Mouse (Mus musculus): ENCODE results near the gene Myo3b. TPM values are rescaled to one million over a fixed set of nuclear protein-coding genes. Genes with fewer than 3 reads are reported as not detected.

Gene Myo3b
- polyA plus RNA-seq, 1 experiment from 2014 or later, result 0.25 TPM

GRCm38 (mm10) chr2:70463606-70464005 is 424.7 kb downstream of the Myo3b start:
- no peaks in the 10 kb centered on the region for H3K36me3 ChIP-seq (ENCODE audit: insufficient read depth, low read length)
- no peak overlapping the region for H3K4me3 ChIP-seq (ENCODE audit: low read depth, low read length)
- TF ChIP-seq EP300 (IDR thresholded peaks at IDR 0.05), result no peak
- no peak for TF ChIP-seq CTCF (IDR thresholded peaks at IDR 0.05)
- no peak overlapping the region for H3K4me2 ChIP-seq (replicated peaks; ENCODE audit: low read depth, low read length)
- no peaks in the 10 kb centered on the region for H3K4me1 ChIP-seq (ENCODE audit: insufficient read depth, low read depth, low read length)
- H3K9ac ChIP-seq (replicated peaks; ENCODE audit: low read depth), result no peak overlapping the region
- ATAC-seq (no peak), DNase-seq (ENCODE audit: low spot score) (no peak)
- no peak overlapping the region for H3K27ac ChIP-seq (ENCODE audit: low read length)
- H3K27me3 ChIP-seq (replicated peaks; ENCODE audit: insufficient read depth, low read length), result no peaks in the 10 kb centered on the region
- WGBS, result 72% methylated on average over 1 of the region's 1 CpGs
- no peaks in the 10 kb centered on the region for H3K9me3 ChIP-seq (ENCODE audit: low read length)

- H3K36me3 ChIP-seq (ENCODE audit: insufficient read depth, low read length), result no peaks in the 10 kb centered on the region
- H3K4me1 ChIP-seq (ENCODE audit: insufficient read depth, low read depth, low read length), result 0 out of 2 replicates have a peak, but pooled peaks cover 2% of the 10 kb centered on the region
- ATAC-seq, result no peak
- H3K27me3 ChIP-seq (replicated peaks; ENCODE audit: insufficient read depth, low read length), result peaks cover 13% of the 10 kb centered on the region
- WGBS, result 39% methylated on average over 5 of the region's 5 CpGs
- H3K27ac ChIP-seq (ENCODE audit: low read length), result no peak overlapping the region
- no peaks in the 10 kb centered on the region for H3K9me3 ChIP-seq (ENCODE audit: low read length)
- TF ChIP-seq CTCF (IDR thresholded peaks at IDR 0.05) (no peak), EP300 (IDR thresholded peaks at IDR 0.05) (no peak)
- H3K9ac ChIP-seq (replicated peaks; ENCODE audit: low read depth), result no peak overlapping the region
- no peak for DNase-seq (ENCODE audit: low spot score)
- H3K4me3 ChIP-seq (ENCODE audit: low read depth, low read length), result no peak overlapping the region
- H3K4me2 ChIP-seq (replicated peaks; ENCODE audit: low read depth, low read length), result no peak overlapping the region
These were observed 432.2 kb downstream of the Myo3b start for GRCm38 (mm10) chr2:70471136-70471535.

- 1% methylated on average over 44 of the region's 48 CpGs for WGBS
- ATAC-seq (no peak), DNase-seq (ENCODE audit: low spot score) (peak; percentile 42)
- Histone ChIP-seq H3K36me3 (ENCODE audit: insufficient read depth, low read length) (no peaks in the 10 kb centered on the region), H3K9ac (replicated peaks; ENCODE audit: low read depth) (no peak overlapping the region), H3K4me1 (ENCODE audit: insufficient read depth, low read depth, low read length) (0 out of 2 replicates have a peak, but pooled peaks cover 5% of the 10 kb centered on the region), H3K9me3 (ENCODE audit: low read length) (no peaks in the 10 kb centered on the region), H3K27ac (ENCODE audit: low read length) (no peak overlapping the region), H3K4me2 (replicated peaks; ENCODE audit: low read depth, low read length) (peak overlapping the region; percentile 70), H3K4me3 (ENCODE audit: low read depth, low read length) (peak overlapping the region; percentile 36), H3K27me3 (replicated peaks; ENCODE audit: insufficient read depth, low read length) (peaks cover 17% of the 10 kb centered on the region)
- no peak for TF ChIP-seq EP300 (IDR thresholded peaks at IDR 0.05)
- TF ChIP-seq CTCF (IDR thresholded peaks at IDR 0.05), result no peak
These were observed 433.1 kb downstream of the Myo3b start for GRCm38 (mm10) chr2:70471861-70472620.

Other genes with a start within 250 kb of the Myo3b start
- 2.3 and 2.5 TPM in 2 replicates for gene Ccdc173, start 249.6 kb upstream of the Myo3b start, polyA plus RNA-seq (2015; fragmentation: Nextera tagmentation; extraction: Ambion mirVana)
- 20.3 and 20.8 TPM in 2 replicates for gene Phospho2, start 249.5 kb upstream of the Myo3b start, polyA plus RNA-seq (2015; fragmentation: Nextera tagmentation; extraction: Ambion mirVana)
- gene Klhl23, start 217.2 kb upstream of the Myo3b start, polyA plus RNA-seq (2015; fragmentation: Nextera tagmentation; extraction: Ambion mirVana), result 29.6 and 30.3 TPM in 2 replicates
- gene Ssb, start 177.6 kb upstream of the Myo3b start, polyA plus RNA-seq (2015; fragmentation: Nextera tagmentation; extraction: Ambion mirVana), result 185 and 187 TPM in 2 replicates
- 24.1 and 25.6 TPM in 2 replicates for gene Mettl5, start 153.5 kb upstream of the Myo3b start, polyA plus RNA-seq (2015; fragmentation: Nextera tagmentation; extraction: Ambion mirVana)
- 9.9 and 10.4 TPM in 2 replicates for gene Ubr3, start 141.9 kb upstream of the Myo3b start, polyA plus RNA-seq (2015; fragmentation: Nextera tagmentation; extraction: Ambion mirVana)

Measured in lung, postnatal 0 days (tissue).